Mouse (Mus musculus) liver, postnatal 0 days (tissue): Measurements from ENCODE around the gene Slc23a3. TPM values are rescaled to one million over a fixed set of nuclear protein-coding genes. Genes with fewer than 3 reads are reported as not detected.
A peak's percentile ranks its signal among the peaks of the same experiment; 100 is the strongest.

ENCODE experiments used
- ATAC-seq: fragments of 200-750 bp; cut with Nextera tagmentation; 2 replicates; pipeline ENCODE4 v1.8.0; 2017; ENCODE audit warnings: mild to moderate bottlenecking, moderate library complexity
- DNase-seq: peaks from one replicate; pipeline ENCODE4 v3.0.0-alpha.2; 2016
- H3K27ac ChIP-seq: fragments of 300-500 bp; sonication (generic); 2 replicates; pipeline ENCODE4 v1.5.1; 2014; ENCODE audit warnings: antibody characterized with exemption, moderate library complexity, mild to moderate bottlenecking, low read depth
- H3K27me3 ChIP-seq: fragments of 300-500 bp; sonication (generic); 2 replicates; pipeline ENCODE4 v1.6.1; 2014; ENCODE audit warnings: low read length, control low read depth, mixed read lengths; ENCODE audit not compliant: insufficient read depth
- H3K36me3 ChIP-seq: fragments of 300-500 bp; sonication (generic); replicated peaks from 2 replicates; pipeline ENCODE4 v1.6.1; 2014; ENCODE audit warnings: mild to moderate bottlenecking, control low read depth, low read length, moderate library complexity, mixed read lengths; ENCODE audit not compliant: insufficient read depth
- H3K4me1 ChIP-seq: fragments of 300-500 bp; sonication (generic); 2 replicates; pipeline ENCODE4 v1.6.1; 2014; ENCODE audit warnings: antibody characterized with exemption, mild to moderate bottlenecking, control low read depth; ENCODE audit not compliant: insufficient read depth
- H3K4me2 ChIP-seq: fragments of 300-500 bp; sonication (generic); 2 replicates; pipeline ENCODE4 v1.6.1; 2014; ENCODE audit warnings: low read depth, mild to moderate bottlenecking, low read length, moderate library complexity, mixed read lengths
- H3K4me3 ChIP-seq: fragments of 300-500 bp; sonication (generic); 2 replicates; pipeline ENCODE4 v1.5.1; 2014; ENCODE audit warnings: low read depth, low read length
- H3K9ac ChIP-seq: fragments of 300-500 bp; sonication (generic); replicated peaks from 2 replicates; pipeline ENCODE4 v1.6.1; 2014; ENCODE audit warnings: mild to moderate bottlenecking, moderate library complexity
- H3K9me3 ChIP-seq: fragments of 300-500 bp; sonication (generic); 2 replicates; pipeline ENCODE4 v1.6.1; 2016; ENCODE audit warnings: mild to moderate bottlenecking, control low read depth, low read length, mixed read lengths
- CTCF ChIP-seq: sonication (generic); IDR thresholded peaks from 2 replicates; pipeline ENCODE4 v1.5.1; 2016; ENCODE audit warnings: antibody characterized with exemption, low read depth
- EP300 ChIP-seq: IDR thresholded peaks from 2 replicates; pipeline ENCODE4 v1.6.1; 2016; ENCODE audit warnings: antibody characterized with exemption, low read depth, mild to moderate bottlenecking
- WGBS: fragments of 180-500 bp; shearing (Covaris S2); extraction: QIAGEN DNeasy Blood & Tissue Kit; methylation state at CpG from one replicate; pipeline ENCODE4 v1.1.7; 2014; ENCODE audit not compliant: insufficient replicate concordance; 5-methylcytosine and 5-hydroxymethylcytosine counted together
- polyA plus RNA-seq: library from polyadenylated mRNA; unstranded; fragments of >200 nt; fragmentation: Nextera tagmentation; extraction: Ambion mirVana; gene quantifications from 2 replicates; pipeline ENCODE4 v1.2.1, GENCODE M21; 2015

Gene Slc23a3
- polyA plus RNA-seq, 1 experiment from 2014 or later = 2.3 TPM

DNA sequence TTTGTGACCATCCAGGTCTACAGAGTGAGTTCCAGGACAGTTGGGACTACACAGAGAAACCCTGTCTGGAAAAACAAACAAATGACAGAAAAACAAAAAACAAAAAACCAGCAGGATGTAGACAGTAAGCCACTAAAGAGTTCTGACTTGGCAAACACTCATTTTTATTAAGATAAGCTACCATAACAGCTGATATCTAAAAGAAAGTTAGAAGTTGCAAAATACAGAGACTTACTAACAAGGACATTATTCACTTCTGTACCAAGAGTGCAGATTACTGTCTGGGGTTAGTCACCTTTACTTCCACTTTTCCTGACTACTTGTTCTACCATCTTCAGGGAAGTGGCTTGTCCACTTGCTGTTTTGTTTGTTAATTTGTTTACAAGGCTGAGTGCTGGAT is 25.3 kb upstream of the Slc23a3 start:
- ATAC-seq (no peak), DNase-seq (no peak)
- Histone ChIP-seq H3K9me3 (no peaks in the 10 kb centered on the region), H3K9ac (no peak overlapping the region), H3K4me3 (no peak overlapping the region), H3K27me3 (no peaks in the 10 kb centered on the region), H3K4me1 (peaks cover 10% of the 10 kb centered on the region), H3K4me2 (no peak overlapping the region), H3K27ac (no peak overlapping the region), H3K36me3 (no peaks in the 10 kb centered on the region; the same call in 1 of the 2 replicates)
- TF ChIP-seq CTCF (no peak), EP300 (no peak)

DNA sequence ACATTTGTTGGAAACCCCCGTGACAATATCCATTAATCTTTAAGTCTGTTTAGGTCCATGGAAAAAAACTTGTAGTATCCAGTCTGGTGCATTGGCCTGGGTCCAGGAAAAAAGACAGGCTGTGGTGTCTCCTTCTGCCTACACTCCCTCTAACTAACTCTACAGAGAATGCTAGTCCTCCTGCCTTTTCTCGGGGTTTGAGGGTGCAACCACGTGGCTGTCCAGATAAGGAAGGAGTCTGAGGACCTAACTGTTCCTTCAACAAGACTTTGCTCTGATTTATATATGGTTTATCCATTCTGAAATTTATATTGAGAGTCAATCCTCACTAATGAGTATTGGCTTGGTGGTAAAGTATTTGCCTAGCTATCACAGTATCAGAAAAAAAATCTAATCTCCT is 22.1 kb upstream of the Slc23a3 start:
- WGBS = 39% methylated on average over 3 of the region's 3 CpGs
- TF ChIP-seq EP300 = no peak
- no peak for TF ChIP-seq CTCF
- no peak overlapping the region for H3K9ac ChIP-seq
- no peak for DNase-seq
- peaks cover 10% of the 10 kb centered on the region for H3K4me1 ChIP-seq
- H3K4me2 ChIP-seq = no peak overlapping the region
- ATAC-seq = no peak
- H3K4me3 ChIP-seq = no peak overlapping the region
- H3K36me3 ChIP-seq = no peaks in the 10 kb centered on the region; the same call in 1 of the 2 replicates
- H3K9me3 ChIP-seq = no peaks in the 10 kb centered on the region
- no peak overlapping the region for H3K27ac ChIP-seq
- no peaks in the 10 kb centered on the region for H3K27me3 ChIP-seq

DNA sequence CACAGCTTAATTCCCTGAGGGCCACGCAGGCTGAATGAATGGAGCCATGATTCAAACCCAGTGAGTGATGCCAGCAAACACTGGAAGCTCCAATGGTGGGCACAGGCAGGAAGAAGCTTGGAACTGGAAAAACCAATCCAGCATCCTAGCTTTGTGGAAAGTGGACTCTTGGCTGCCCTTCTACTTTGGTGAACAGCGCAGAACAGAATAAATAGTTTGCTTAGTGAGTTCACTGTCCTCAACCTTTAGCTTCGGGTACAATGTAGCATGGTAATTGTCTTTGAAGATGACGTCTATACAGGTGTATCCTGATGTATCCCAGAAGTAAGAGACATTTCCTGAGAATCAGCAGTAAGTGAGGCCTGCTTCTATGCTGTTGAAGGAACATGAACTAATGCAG is 15.0 kb upstream of the Slc23a3 start:
- DNase-seq (no peak), ATAC-seq (peak; percentile 87)
- H3K27me3 ChIP-seq = no peaks in the 10 kb centered on the region

DNA sequence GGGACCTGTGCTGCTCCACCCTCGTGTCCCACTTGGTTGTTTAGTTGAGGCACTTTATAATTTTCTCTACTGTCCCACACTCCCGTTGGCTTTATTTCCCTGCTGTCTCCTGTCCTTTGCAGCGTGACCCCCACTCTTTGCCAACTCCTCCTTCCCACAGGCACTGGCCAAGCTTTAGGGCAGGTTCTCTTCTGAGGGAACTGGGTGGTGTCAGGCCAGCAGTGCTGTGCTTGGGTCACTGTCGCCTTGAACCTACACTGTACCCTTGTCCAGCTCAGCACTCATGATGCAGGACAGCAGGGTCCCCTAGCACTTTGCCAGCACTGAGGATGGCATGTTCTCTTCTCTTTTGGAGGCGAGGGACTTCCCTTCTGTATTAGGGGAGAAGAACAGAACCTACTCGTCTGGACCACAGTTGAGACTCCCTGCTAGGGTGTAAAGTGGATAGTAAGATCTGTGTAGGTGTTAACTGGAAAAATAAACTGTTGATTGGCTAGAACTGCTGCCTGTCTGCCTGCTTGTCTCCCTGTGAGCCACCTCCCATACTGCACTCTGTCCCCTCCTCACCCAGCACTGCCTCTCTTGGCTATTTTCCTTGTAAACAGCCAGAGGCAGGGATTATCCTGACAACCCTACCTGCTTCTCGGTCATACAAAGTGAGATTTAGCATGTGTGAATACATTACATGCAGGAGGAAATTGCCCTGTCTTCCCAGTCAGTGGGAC is 13.9 kb upstream of the Slc23a3 start:
- Histone ChIP-seq H3K4me2 (no peak overlapping the region), H3K27me3 (no peaks in the 10 kb centered on the region), H3K36me3 (peaks cover 50% of the 10 kb centered on the region), H3K9ac (0 out of 2 replicates have a peak overlapping the region, but pooled peaks have one; percentile 1), H3K27ac (peak overlapping the region; percentile 84), H3K4me3 (no peak overlapping the region), H3K9me3 (no peaks in the 10 kb centered on the region), H3K4me1 (peaks cover 27% of the 10 kb centered on the region)
- DNase-seq = no peak
- TF ChIP-seq EP300 (no peak), CTCF (no peak)
- 74% methylated on average over 7 of the region's 7 CpGs for WGBS
- peak; percentile 41 for ATAC-seq

More for the DNA sequence above, 15.0 kb upstream of the Slc23a3 start:
- Histone ChIP-seq H3K27ac (peak overlapping the region; percentile 84), H3K4me3 (no peak overlapping the region), H3K4me1 (peaks cover 21% of the 10 kb centered on the region), H3K4me2 (no peak overlapping the region), H3K36me3 (peaks cover 50% of the 10 kb centered on the region), H3K9me3 (no peaks in the 10 kb centered on the region), H3K9ac (no peak overlapping the region)
- WGBS = 72% methylated on average over 4 of the region's 4 CpGs
- TF ChIP-seq EP300 (0 out of 2 replicates have a peak, but pooled peaks have one; percentile 47), CTCF (no peak)

- WGBS = 69% methylated on average over 3 of the region's 3 CpGs
- H3K4me1 ChIP-seq = peaks cover 33% of the 10 kb centered on the region
- 0 out of 2 replicates have a peak overlapping the region, but pooled peaks have one; percentile 11 for H3K4me3 ChIP-seq
- peak overlapping the region; percentile 96 for H3K4me2 ChIP-seq
- H3K27ac ChIP-seq = no peak overlapping the region; the same call in 1 of the 2 replicates
- no peak for DNase-seq
- TF ChIP-seq EP300 (peak; percentile 88), CTCF (no peak)
- no peak for ATAC-seq
- no peaks in the 10 kb centered on the region for H3K9me3 ChIP-seq
- H3K36me3 ChIP-seq = peaks cover 50% of the 10 kb centered on the region
- no peak overlapping the region for H3K9ac ChIP-seq
- no peaks in the 10 kb centered on the region for H3K27me3 ChIP-seq
These were observed 11.9 kb upstream of the Slc23a3 start for GRCm38 (mm10) chr1:75145589-75145988.

- TF ChIP-seq EP300 (peak; percentile 49; the same call in 1 of the 2 replicates), CTCF (peak; percentile 79)
- ATAC-seq (peak; percentile 82), DNase-seq (peak; percentile 98)
- H3K36me3 ChIP-seq = peaks cover 60% of the 10 kb centered on the region
- peaks cover 49% of the 10 kb centered on the region for H3K4me1 ChIP-seq
- no peaks in the 10 kb centered on the region for H3K27me3 ChIP-seq
- peak within 1 kb of the TSS; percentile 76 for H3K4me3 ChIP-seq
- H3K9ac ChIP-seq = peak within 1 kb of the TSS; percentile 96
- H3K4me2 ChIP-seq = peak within 1 kb of the TSS; percentile 96
- no peaks in the 10 kb centered on the region for H3K9me3 ChIP-seq
- peak within 1 kb of the TSS; percentile 99 for H3K27ac ChIP-seq
- WGBS = 1% methylated on average over 82 of the region's 91 CpGs
These were observed 8.9 kb upstream of the Slc23a3 start, which contains the start of the genes Cnppd1 and Retreg2 for GRCm38 (mm10) chr1:75142301-75143261. Cnppd1 (minus strand) TSS chr1:75142711. Retreg2 (plus strand) TSS chr1:75142778.
